Mouse (Mus musculus) forebrain, postnatal 0 days (tissue): ENCODE measurements at regions not wholly inside any gene's neighbourhood (a gene's known extent, or its start where the extent isn't known, plus 50 kb on each side); places are given as distances from the start of the nearest gene placed in this dataset.

ENCODE experiments used
- ATAC-seq: fragments of 200-750 bp; cut with Nextera tagmentation; 2 replicates; pipeline ENCODE4 v1.8.0; 2017; ENCODE audit warnings: mild to moderate bottlenecking, moderate library complexity
- DNase-seq: peaks from one replicate; pipeline ENCODE4 v3.0.0-alpha.2; 2015
- H3K27ac ChIP-seq: fragments of 300-500 bp; sonication (generic); 2 replicates; pipeline ENCODE4 v1.5.1; 2014; ENCODE audit warnings: low read depth, mild to moderate bottlenecking, antibody characterized with exemption, low read length, moderate library complexity, mixed read lengths
- H3K27me3 ChIP-seq: fragments of 300-500 bp; sonication (generic); 2 replicates; pipeline ENCODE4 v1.6.1; 2014; ENCODE audit warnings: mild to moderate bottlenecking, low read length, mixed read lengths; ENCODE audit not compliant: insufficient read depth
- H3K36me3 ChIP-seq: fragments of 300-500 bp; sonication (generic); 2 replicates; pipeline ENCODE4 v1.6.1; 2014; ENCODE audit warnings: mild to moderate bottlenecking, moderate library complexity; ENCODE audit not compliant: insufficient read depth
- H3K4me1 ChIP-seq: fragments of 300-500 bp; sonication (generic); 2 replicates; pipeline ENCODE4 v1.6.1; 2014; ENCODE audit warnings: antibody characterized with exemption; ENCODE audit not compliant: insufficient read depth
- H3K4me2 ChIP-seq: fragments of 300-500 bp; sonication (generic); 2 replicates; pipeline ENCODE4 v1.6.1; 2014; ENCODE audit warnings: low read depth, mild to moderate bottlenecking, moderate library complexity
- H3K4me3 ChIP-seq: fragments of 300-500 bp; sonication (generic); 2 replicates; pipeline ENCODE4 v1.5.1; 2014; ENCODE audit warnings: low read depth, low read length, mixed read lengths
- H3K9ac ChIP-seq: fragments of 300-500 bp; sonication (generic); 2 replicates; pipeline ENCODE4 v1.6.1; 2014; ENCODE audit warnings: mild to moderate bottlenecking
- H3K9me3 ChIP-seq: fragments of 300-500 bp; sonication (generic); 2 replicates; pipeline ENCODE4 v1.6.1; 2016; ENCODE audit warnings: low read length
- CTCF ChIP-seq: sonication (generic); IDR thresholded peaks from 2 replicates; pipeline ENCODE4 v1.5.1; 2016; ENCODE audit warnings: antibody characterized with exemption, control low read depth, low read depth
- WGBS: fragments of 180-500 bp; shearing (Covaris S2); extraction: QIAGEN DNeasy Blood & Tissue Kit; methylation state at CpG from one replicate; pipeline ENCODE4 v1.1.7; 2014; 5-methylcytosine and 5-hydroxymethylcytosine counted together

GRCm38 (mm10) chr3:113169000-113169399 lies 89.6 kb downstream of the Amy2a5 start:
- no peaks in the 10 kb centered on the region for H3K27me3 ChIP-seq
- no peaks in the 10 kb centered on the region for H3K36me3 ChIP-seq
- H3K4me1 ChIP-seq: no peaks in the 10 kb centered on the region
- no peaks in the 10 kb centered on the region for H3K9me3 ChIP-seq
- H3K4me3 ChIP-seq: no peak overlapping the region
- H3K27ac ChIP-seq: no peak overlapping the region
- ATAC-seq (peak; percentile 65; the same call in 1 of the 2 replicates), DNase-seq (peak; percentile 7)
- no peak; the same call in 1 of the 2 replicates for TF ChIP-seq CTCF
- 49% methylated on average over 3 of the region's 3 CpGs for WGBS
- no peak overlapping the region for H3K4me2 ChIP-seq
- no peak overlapping the region for H3K9ac ChIP-seq

DNA sequence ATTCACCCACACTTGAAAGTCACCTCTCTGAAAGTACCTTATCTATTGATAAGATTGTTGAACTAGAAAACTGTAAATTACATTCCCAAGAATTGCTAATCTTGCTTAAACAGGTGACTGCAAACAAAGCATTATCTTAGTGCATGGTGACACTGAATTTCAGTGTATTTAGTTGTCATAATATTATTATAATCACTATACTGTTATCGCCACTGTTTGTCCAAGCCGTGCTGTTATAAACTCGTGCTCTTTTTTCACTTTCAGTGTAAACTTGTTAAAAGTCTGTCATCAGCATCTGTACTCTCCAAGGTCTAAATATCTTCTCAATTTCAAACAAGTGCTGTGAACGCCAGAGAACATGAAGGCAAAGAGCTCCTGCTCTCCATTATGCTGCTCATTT lies 96.3 kb downstream of the Amy2a5 start:
- ATAC-seq: no peak
- H3K9ac ChIP-seq: no peak overlapping the region
- WGBS: 89% methylated on average over 4 of the region's 4 CpGs

More for the DNA sequence above, 96.3 kb downstream of the Amy2a5 start:
- no peak overlapping the region for H3K27ac ChIP-seq
- H3K4me2 ChIP-seq: no peak overlapping the region
- no peaks in the 10 kb centered on the region for H3K36me3 ChIP-seq
- no peak overlapping the region for H3K4me3 ChIP-seq
- no peak for TF ChIP-seq CTCF
- H3K9me3 ChIP-seq: no peaks in the 10 kb centered on the region
- DNase-seq: no peak
- H3K27me3 ChIP-seq: no peaks in the 10 kb centered on the region
- H3K4me1 ChIP-seq: no peaks in the 10 kb centered on the region
